Mouse (Mus musculus) heart, postnatal 4 days (tissue): ENCODE measurements around the gene Snap29. TPM values are rescaled to one million over a fixed set of nuclear protein-coding genes. Genes with fewer than 3 reads are reported as not detected.

Source experiments
- DNase-seq: peaks from one replicate; pipeline ENCODE4 v3.0.0; 2021
- total RNA-seq, 2 experiments: library from RNA; stranded (reverse); gene quantifications; 2 replicates each; pipeline ENCODE4 v1.2.3; 2021

The Snap29 gene
- total RNA-seq: 10 to 100 TPM; 15.7 to 16.3 TPM

GRCm38 (mm10) chr16:17405736-17406443 lies at the start of gene Snap29, which contains the start of gene Pi4ka:
TSS of gene Snap29 (plus strand) at chr16:17405986.
TSS of gene Pi4ka (minus strand) at chr16:17406314.
- DNase-seq: peak; percentile 100

GRCm38 (mm10) chr16:17356031-17356430 lies 49.8 kb upstream of the Snap29 start:
- DNase-seq: no peak

GRCm38 (mm10) chr16:17358787-17359186 lies 47.0 kb upstream of the Snap29 start:
- no peak for DNase-seq

- no peak for DNase-seq
These were observed 23.5 kb upstream of the Snap29 start for GRCm38 (mm10) chr16:17382306-17382705.

- no peak for DNase-seq
These were observed 22.0 kb upstream of the Snap29 start for GRCm38 (mm10) chr16:17383594-17384326.

GRCm38 (mm10) chr16:17392784-17393183 lies 13.0 kb upstream of the Snap29 start:
- DNase-seq: no peak

- DNase-seq: peak; percentile 58
These were observed 2.9 kb upstream of the Snap29 start for GRCm38 (mm10) chr16:17402855-17403254.

GRCm38 (mm10) chr16:17405271-17405696 lies 502 bp upstream of the Snap29 start:
- peak; percentile 72 for DNase-seq

GRCm38 (mm10) chr16:17406512-17407231 lies 886 bp downstream of the Snap29 start:
- DNase-seq: no peak

GRCm38 (mm10) chr16:17409046-17409445 lies 3.3 kb downstream of the Snap29 start:
- DNase-seq: no peak

- DNase-seq: peak; percentile 26
These were observed 4.4 kb downstream of the Snap29 start for GRCm38 (mm10) chr16:17410209-17410608.

- DNase-seq: no peak
These were observed 17.2 kb downstream of the Snap29 start for GRCm38 (mm10) chr16:17423021-17423420.

GRCm38 (mm10) chr16:17432576-17432975 lies 26.8 kb downstream of the Snap29 start:
- DNase-seq: peak; percentile 20

GRCm38 (mm10) chr16:17451541-17452372 lies 46.0 kb downstream of the Snap29 start, which contains the start of gene Crkl:
TSS of gene Crkl (plus strand) at chr16:17451987.
- peak; percentile 99 for DNase-seq

- no peak for DNase-seq
These were observed 46.6 kb downstream of the Snap29 start for GRCm38 (mm10) chr16:17452373-17452715.

- DNase-seq: no peak
These were observed 51.1 kb downstream of the Snap29 start for GRCm38 (mm10) chr16:17456901-17457300.

GRCm38 (mm10) chr16:17460254-17460653 lies 54.5 kb downstream of the Snap29 start:
- DNase-seq: peak; percentile 18

GRCm38 (mm10) chr16:17461596-17461995 lies 55.8 kb downstream of the Snap29 start:
- no peak for DNase-seq

- no peak for DNase-seq
These were observed 57.4 kb downstream of the Snap29 start for GRCm38 (mm10) chr16:17463184-17463583.

GRCm38 (mm10) chr16:17466875-17467663 lies 61.3 kb downstream of the Snap29 start:
- no peak for DNase-seq

- no peak for DNase-seq
These were observed 66.7 kb downstream of the Snap29 start for GRCm38 (mm10) chr16:17472498-17472897.
